Mouse (Mus musculus) right cerebral cortex, postnatal 4 days (tissue): ENCODE results near the gene Pde4d.

ENCODE experiments used
- DNase-seq: peaks from one replicate; pipeline ENCODE4 v3.0.0-alpha.2; 2022

Pde4d gene

DNA sequence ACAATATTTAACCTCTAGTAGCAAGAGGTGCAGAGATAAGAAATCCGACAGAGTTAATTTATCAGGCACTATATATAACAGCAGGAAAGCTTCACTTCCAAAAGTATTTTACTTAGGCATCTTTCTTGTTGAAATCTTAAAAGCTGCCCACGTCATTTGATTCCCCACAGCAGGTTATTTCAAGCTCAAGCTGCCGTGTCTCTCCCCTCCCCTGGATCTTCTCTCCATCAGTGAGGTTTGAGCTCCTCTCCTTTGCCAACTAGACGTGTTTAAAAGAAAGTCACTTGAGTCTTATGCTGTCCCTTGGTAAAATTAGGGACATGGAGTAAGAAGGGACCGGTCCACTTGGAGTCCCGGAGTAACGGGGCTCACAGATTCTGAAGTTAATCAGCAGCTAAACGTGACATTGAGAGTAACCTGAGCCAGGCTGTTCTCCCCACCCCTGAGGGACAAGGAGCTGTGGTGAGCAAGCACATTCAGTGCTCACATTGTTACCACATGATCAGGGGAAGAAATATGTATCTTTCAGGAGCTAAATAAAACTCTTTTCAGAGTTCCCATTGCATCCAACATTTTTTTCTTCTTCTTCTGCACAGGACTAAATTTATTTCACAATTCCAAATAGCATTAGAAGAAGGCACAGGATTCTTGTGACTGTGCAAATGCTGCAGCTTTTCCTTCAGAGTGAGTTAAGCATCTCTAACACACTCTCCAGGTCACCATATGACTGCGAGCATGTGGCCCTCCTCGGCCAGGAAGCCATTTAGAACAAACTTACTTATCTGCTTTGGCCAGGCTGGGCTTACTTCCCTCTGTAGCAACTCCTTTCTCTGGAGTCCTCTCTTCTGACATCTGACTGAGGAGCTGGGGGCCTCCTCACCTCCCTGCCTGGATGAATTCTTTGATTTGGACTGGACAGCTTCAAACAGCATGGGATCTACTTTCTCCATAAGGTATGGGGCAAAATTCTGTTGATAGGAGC, at the start of gene Pde4d:
Gene Pde4d, plus strand, starts transcription at position 833 of the 982 bp plus-strand sequence.
- no peak for DNase-seq

DNA sequence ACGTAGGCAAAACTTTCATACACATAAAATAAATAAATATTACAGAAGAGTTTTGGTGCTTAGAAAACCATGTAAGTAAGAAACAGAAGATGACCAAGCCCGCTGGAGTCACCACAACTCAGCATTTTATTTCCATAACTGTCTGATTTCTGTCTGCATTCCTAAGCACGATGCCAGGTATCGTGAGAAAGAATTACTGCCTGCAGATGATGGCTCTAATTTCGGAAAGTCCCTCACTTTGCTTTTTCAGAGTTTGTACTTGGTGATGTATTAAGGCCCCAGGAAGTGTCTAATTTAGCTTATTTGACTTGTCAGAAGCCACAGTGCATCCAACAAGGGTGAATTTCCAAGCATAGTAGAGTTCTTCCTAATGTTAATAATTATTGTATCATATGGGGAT, 46.6 kb upstream of the Pde4d start:
- DNase-seq = no peak

DNA sequence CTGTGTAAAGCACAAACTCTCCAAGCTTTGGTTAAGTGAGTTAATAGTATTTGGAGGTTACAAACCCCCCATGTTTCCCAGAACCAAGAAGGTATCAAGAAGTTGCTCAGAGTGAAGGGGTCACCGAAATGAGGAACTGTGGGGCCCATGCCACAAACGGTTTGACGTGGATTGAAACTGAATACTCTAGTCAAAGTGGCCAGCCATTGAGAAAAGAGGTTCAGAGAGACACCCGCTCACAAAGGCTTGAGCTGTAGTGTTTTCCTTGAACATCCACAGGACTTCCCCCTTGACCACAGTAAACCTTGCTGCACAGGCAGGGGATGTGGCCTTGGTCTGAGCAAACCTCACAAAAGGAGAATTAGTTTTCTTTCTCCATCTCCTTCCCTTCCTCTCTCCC, 45.4 kb upstream of the Pde4d start:
- no peak for DNase-seq

DNA sequence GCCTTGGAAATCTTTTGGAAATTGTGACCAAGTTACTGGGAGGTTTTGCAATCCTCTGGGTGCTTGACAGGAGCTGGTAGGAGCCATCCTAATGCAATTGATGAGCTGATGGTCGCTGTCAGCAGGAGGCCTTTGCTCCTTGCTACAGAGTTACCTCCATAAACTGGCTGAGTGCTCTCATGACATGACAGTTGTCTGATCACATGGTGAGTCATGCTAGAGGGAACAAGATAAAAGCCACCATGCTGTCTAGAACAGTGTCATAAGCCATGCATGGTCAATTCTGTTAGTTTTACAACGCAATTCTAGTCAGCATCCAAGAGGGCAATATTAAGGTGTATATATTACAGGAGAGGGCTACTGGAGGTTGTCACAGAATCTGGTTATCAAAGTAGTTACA, 34.3 kb upstream of the Pde4d start:
- no peak for DNase-seq

DNA sequence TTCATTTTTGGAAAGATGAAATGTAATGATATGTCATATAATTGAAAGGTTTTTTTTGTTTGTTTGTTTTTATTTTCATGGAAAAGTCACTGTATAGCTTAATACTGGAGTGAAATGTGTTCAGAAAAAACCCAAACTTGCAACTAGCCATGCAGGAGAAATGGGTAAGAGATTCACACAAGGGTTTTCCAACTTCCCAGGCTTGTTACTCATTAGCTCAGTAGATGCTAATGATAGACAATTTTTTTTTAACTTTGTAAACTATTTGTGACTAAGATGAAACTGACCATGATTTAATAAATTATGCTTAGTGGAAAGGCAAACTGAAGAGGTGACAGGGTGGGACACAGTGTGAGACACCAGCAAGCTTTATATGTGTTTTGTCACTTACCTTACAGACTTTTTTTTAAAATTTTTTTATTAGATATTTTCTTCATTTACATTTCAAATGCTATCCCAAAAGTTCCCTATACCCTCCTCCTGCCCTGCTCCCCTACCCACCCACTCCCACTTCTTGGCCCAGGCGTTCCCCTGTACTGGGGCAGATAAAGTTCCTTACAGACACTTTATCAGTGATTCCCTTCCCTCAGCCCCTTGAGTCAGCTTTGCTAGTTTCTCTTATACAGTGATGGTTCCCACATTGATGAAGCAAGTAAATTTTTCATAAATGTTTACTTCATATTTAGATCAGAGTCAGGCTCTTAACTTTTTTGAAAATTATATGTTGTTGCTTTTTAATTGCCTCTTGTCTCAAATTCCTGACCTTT, 30.8 kb upstream of the Pde4d start:
- DNase-seq = no peak

DNA sequence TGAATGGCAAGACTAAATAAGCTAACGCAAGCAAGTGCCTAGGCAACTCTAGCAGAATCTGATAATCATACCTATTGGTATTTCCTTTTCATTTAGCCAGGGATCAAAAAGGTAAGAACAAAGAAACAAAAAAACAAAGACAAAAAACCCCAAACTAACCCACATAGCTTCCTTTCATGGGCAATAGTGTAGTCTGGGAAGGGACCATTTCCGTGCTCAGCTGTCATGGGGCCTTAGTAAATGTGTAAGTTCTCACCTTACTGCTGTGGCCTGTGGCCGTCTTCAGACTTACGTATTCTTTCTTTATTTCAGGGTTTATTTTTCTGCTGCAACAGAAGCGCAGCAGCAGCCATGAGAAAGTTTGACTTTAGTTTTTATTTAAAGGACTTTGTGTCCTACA, 23.4 kb upstream of the Pde4d start:
- no peak for DNase-seq

DNA sequence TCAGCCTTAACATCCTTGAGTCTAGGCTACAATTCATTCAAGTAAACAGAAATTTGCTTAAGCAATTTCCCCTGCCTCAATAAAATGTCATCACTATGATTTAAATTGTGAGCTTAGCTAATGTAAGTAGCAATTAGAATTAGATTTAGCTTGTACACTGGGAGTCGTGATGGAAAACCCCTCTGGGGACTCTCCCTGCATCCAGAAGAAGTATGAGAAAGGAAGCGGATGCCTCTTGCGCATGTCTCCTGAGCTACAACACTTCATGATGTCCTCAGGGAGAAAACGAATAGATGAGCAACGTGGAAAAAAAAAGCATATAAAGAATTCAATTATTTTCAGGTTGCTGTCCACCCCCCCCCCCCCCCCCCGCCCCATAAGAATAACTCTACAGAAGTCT, 20.9 kb upstream of the Pde4d start:
- DNase-seq = no peak

DNA sequence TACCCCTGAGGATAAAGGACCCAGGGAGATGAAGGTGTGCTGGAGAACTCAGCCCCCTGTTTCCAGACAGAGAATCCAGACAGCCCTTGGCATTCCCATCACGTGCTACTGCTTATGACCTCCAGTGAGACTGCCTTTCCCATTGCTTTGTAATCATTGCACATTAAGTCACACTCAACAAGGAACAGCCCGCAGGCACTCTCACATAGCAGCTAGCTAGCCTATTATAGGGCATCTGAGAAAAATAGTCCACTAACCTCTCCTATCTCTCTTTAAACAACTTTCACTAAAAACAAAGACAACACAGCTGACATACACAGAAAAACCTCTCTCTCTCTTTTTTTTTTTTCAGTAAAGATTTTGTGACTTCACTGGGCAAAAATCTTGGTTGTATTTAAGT, 20.1 kb upstream of the Pde4d start:
- no peak for DNase-seq

DNA sequence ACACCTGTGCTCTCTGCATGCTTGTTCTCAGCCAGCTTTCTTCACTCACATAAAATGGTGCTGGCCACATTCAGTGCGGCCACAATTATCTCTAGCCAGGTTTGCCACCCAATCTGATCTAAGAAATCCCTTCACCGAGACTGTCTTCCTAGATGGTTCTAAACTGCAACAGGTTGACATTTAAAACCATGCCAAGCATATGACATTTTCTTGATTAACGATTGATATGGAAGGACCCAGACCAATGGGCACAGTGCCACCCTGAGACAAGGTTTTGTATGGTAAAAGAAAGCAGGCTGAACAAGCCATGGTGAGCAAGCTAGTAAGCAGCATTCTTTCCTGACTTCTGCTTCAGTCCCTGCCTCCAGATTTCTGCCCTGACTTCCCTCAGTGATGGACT, 18.0 kb upstream of the Pde4d start:
- no peak for DNase-seq

DNA sequence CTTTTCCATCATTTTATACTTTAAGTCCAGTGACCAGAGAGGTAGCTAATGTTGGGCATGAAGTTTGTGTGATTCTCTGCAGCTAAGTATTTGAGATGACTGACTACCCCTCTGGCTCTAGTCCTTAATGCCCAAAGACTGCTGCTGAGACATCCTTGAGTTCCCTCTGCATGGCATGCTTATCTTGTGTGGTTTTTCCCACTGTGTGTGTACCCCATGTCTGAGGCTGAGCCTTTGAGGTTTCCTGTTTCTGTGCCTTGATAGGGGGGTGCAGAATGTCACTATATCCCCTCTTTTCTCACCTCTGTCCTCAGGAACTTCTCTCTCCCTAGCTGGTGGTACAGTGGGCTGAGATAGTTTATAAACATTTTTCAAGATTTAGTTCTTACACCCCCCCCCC, 14.1 kb upstream of the Pde4d start:
- DNase-seq = no peak

DNA sequence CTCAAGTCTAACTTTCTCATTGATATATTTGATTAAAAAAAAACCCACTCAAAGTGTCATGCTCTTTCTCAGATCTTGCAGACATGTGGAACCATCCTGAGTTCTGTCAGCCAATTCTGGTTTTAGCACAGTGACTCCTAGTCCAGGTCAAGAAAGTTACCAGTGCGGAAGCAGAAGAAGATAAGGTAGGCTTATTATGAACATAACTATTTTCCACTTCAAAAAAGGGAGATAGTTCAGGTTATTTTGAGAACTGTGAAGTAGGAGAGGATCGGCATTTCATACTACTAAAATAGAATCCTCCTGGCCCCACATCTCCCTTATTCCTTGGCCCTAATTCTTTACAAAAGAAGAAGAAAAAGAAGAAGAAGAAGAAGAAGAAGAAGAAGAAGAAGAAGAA, 12.3 kb upstream of the Pde4d start:
- DNase-seq = no peak

DNA sequence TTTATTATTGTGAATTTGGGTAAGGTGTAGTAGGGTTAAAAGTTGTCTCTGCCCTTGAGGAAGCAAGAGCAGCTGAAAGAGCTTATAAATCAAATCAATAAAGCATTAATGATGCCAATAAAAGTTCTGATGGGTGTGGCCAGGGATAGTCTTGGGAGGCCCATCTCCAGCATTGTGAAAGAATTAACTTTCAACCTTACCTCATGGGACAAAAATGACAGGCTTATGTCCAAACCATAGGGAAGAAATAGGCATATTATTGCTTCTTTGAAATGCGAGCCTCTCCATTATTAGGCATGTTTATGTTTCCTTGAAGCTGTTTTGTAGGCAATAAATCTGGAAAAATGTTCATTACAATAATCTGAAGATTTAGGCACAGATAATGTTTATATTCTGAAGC, 10.7 kb upstream of the Pde4d start:
- no peak for DNase-seq

DNA sequence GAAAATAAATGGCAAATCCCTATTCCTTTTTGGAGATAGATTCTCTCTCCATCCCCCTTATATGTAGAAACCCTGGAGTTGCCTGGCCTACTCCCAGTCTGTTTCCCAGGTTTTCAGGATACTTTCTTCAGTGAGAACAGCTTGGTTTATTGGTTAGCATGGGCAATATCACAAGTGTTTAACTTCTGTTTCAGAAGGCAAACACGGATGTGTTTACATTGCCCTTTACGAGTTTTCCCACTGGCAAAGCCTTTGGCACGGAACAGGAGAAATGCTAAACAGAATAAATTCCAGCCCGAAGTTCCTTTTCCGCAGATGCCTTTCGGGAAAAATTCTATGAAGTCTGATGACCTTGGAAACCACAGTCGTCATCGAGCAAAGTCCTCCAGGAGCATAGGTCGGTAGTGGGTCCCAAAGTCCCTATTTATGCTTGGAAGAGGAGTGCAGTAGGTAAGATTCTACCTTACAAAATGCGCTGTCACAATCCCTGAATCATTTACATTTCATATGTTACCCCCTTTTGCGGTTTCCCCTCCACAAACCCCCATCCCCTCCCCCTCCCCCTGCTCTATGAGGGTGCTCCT, 1.3 kb upstream of the Pde4d start:
- DNase-seq = no peak

DNA sequence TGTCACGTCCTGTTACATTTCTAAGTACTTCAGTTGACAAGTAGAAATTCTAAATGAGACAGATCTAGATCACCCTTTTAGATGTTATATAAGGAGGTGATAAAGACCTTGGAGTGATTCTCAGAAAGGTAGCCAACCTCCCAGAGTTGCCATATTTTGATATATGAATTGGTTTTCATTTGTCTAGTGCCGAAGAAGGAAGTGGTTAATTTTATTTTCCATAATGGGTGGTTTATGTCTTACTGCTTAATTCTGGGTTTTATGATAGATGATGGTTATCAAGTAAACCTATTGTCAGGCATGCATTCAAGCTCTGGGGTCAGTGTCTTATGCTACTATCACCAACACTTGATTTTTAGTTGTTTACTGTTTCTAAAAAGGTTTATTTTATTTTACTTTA, 1.4 kb downstream of the Pde4d start:
- no peak for DNase-seq

DNA sequence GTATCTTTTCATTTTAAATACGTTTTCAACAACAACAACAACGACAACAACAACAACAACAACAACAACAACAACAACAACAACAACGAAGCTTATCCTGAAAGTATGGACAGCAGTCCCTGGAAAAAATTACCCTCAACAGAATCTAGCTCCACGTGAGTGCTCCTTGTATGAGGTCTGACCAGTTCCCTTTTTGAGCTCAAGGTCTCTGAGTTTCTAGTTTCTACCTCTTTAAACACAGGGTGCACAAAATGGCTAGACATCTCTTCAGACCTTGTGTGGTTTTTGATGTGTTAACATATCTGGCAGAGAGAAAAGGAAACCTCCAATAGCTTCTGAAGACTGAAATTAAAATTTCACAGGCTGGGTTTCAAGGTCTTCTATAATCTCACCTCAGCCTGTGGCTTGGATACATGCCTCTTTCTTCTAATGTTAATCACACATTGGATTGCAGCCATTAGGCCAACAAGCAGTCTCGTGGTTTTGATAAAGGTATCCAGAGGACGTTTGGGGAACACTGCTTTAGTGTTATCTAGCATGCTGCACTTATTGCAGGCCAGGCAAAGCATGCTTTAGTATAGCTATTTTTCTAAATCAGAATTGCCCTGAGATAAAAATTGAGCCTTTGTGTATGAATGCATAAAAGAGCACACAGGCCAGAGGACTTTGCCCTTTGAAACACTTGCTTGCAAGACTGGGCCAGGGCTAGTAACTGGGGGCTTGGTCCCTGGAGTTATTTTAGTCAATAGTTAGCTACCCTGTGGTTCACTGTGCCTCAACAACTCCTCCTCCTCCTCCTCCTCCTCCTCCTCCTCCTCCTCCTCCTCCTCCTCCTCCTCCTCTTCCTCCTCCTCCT, 3.5 kb downstream of the Pde4d start:
- no peak for DNase-seq

DNA sequence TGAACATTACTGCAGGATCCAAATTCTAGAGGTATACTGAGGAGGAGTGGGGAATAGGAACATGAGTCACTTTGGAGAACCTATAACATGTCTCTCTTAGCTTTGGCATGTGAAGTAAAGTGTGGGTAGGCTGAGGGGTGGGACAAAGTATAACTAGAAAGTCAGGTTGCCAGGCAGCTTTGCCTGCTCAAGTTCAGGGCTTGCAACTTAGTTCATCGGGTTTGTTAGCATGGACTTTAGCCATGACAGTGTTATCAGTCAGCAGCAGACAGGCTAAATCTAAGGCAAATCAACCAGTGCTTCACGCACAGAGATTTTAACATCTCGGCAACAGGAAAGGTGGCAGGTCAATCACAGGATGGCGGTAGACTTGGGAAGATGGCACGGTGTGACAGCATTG, 12.8 kb downstream of the Pde4d start:
- DNase-seq = no peak

DNA sequence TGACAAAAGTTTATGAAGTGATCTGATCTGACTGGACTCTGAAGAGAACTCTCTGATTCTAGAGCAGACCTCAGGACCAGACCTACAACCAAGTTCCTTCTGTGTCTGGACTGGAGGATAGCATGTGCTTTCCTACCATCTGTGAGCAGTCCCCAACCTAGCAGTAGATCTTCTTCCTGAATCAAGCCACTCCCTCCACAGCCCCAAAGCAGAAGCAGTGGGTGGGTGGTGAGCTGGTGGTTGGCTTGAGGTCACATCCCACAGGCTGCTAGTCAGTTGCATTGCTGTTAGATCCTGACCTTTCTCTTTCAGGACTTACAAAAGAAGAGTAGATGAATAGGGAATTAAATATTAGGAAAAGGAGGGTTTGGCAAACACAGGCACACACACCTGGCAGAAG, 16.0 kb downstream of the Pde4d start:
- no peak for DNase-seq

DNA sequence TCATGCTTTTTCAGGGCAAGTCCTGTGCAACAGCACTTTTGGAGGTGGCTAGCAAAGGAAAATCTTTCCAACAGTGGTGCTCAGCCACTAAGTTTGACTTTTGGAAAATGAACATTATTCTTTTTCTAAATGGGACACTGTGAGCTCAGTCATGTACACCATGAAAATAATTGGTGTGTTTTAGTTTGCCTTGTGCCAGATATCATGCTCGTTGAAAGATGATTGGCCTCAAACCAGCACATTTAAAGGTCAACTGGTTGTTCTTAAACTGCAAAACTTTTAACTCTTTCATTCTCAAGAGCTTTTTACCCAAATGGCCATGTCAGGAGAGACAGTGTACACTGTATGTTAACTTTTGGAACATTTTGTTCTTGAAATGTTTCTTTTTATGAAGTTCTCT, 17.3 kb downstream of the Pde4d start:
- no peak for DNase-seq

DNA sequence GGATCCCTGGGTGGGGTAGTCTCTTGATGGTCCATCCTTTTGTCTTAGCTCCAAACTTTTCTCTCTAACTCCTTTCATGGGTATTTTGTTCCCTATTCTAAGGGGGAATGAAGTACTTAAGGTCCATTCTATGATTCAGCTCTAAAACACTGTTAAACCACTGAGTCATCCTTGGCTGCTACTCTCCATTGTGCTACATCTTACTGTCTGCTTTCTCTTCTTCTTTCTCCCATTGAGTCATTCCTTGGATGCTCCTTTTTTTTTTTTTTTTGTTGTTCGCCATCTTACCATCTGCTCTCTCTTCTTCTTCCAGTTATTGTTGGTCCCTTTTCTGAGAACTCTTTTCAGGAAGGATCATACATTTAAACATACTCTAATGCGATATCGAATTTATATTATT, 30.7 kb downstream of the Pde4d start:
- DNase-seq = no peak

DNA sequence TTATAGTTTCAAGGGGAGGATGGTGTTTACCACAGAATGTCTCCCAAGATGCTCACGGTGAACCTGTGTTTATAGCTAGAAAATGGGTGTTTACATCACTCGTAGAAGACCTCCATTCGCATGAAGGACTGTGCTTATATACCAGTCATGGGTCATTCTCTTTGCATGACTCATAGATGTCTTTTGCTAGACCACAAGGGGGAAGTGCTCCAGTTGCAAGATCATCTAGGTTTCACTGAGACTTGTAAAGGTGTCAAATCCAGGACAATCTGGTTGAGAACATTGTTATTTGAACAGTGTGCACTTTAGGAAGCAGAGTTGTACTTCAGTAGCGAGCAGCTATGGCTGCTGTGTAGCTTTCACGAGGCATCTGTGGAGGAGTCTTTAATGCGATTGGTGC, 35.3 kb downstream of the Pde4d start:
- DNase-seq = no peak

DNA sequence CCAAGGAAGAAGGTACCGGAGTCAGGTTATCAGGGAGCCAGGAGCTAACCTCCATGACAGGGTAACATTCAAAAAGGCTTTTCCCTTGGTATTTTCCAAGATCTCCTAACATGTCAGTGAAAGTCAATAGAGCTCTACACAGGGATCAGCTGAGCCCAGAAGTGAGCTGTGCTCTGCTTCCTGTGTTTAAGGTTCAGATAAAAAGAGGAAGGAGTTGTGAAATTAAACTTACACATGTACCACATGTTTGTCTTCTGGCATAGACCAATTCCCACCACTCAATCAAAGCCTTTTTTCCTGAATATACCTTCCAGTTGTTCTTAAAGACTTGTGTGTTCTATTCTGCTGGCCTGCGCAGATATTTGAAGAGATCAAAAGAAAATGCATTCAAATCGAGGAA, 37.3 kb downstream of the Pde4d start:
- no peak for DNase-seq

DNA sequence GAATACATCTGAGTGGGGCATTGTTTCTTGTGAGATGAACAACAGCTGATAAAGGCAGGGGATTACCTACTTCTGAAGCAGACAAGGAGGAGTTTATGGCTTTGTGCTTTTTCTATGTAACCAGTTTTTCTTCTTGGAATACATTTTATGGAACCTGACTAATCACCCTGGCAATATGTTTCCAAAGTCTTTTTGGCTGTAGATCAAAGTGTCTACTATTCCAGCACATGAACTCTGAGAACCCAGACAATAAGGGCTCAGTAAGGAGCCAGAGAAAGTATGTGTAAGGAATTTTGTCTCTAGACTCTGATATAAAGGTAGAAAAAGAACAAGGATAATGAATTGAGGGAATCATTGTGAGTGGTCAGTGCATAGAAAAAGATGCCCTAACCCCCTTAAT, 40.1 kb downstream of the Pde4d start:
- DNase-seq = no peak

DNA sequence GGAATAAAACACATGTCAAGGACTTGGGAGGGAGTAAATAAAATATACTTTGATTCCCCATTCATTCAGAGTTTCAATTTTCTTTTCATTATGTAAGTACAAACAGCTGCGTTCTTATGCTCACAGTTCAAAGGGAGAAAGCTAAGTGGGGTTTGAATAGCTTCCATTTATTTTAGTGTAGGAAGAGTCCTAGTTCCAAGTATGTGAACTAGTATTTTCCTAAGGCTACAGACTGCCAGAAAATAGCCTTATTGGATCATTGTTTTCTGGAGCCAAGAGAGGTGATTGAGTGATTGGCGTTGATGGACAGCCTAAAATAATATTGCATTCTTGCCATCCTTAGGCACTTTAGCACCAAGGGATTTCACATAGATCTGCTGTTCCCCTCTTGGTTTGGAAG, 41.1 kb downstream of the Pde4d start:
- DNase-seq = no peak
